Mouse (Mus musculus) intestine, embryonic 14.5 days (tissue): ENCODE results near the gene Pnpla3. TPM values are rescaled to one million over a fixed set of nuclear protein-coding genes. Genes with fewer than 3 reads are reported as not detected.

Experiments
- ATAC-seq: fragments of 200-750 bp; cut with Nextera tagmentation; replicated peaks from 2 replicates; pipeline ENCODE4 v1.8.0; 2017; ENCODE audit warnings: low read depth, moderate number of reproducible peaks, moderate TSS enrichment, moderate library complexity; ENCODE audit not compliant: low FRiP score, low TSS enrichment
- DNase-seq: peaks from one replicate; pipeline ENCODE4 v3.0.0-alpha.2; 2018; ENCODE audit warnings: low spot score
- H3K27ac ChIP-seq: fragments of 300-500 bp; sonication (generic); 2 replicates; pipeline ENCODE4 v1.5.1; 2014; ENCODE audit warnings: low read depth, mild to moderate bottlenecking, control low read depth
- H3K27me3 ChIP-seq: fragments of 300-500 bp; sonication (generic); replicated peaks from 2 replicates; pipeline ENCODE4 v1.6.1; 2014; ENCODE audit warnings: low read length, control low read depth; ENCODE audit not compliant: control insufficient read depth, insufficient read depth
- H3K36me3 ChIP-seq: fragments of 300-500 bp; sonication (generic); 2 replicates; pipeline ENCODE4 v1.6.1; 2014; ENCODE audit warnings: low read length, control low read depth; ENCODE audit not compliant: control insufficient read depth, insufficient read depth
- H3K4me1 ChIP-seq: fragments of 300-500 bp; sonication (generic); replicated peaks from 2 replicates; pipeline ENCODE4 v1.6.1; 2014; ENCODE audit warnings: low read length, control low read depth, mixed read lengths; ENCODE audit not compliant: control insufficient read depth, insufficient read depth
- H3K4me2 ChIP-seq: fragments of 300-500 bp; sonication (generic); 2 replicates; pipeline ENCODE4 v1.6.1; 2014; ENCODE audit warnings: low read length
- H3K4me3 ChIP-seq: fragments of 300-500 bp; sonication (generic); 2 replicates; pipeline ENCODE4 v1.5.1; 2014; ENCODE audit warnings: low read depth, low read length, control low read depth, mixed read lengths
- H3K9ac ChIP-seq: fragments of 300-500 bp; sonication (generic); 2 replicates; pipeline ENCODE4 v1.6.1; 2014; ENCODE audit warnings: mild to moderate bottlenecking, low read length
- H3K9me3 ChIP-seq: fragments of 300-500 bp; sonication (generic); 2 replicates; pipeline ENCODE4 v1.6.1; 2016; ENCODE audit warnings: low read length, control low read depth; ENCODE audit not compliant: control insufficient read depth
- WGBS: fragments of 180-500 bp; shearing (Covaris S2); extraction: QIAGEN DNeasy Blood & Tissue Kit; methylation state at CpG from one replicate; pipeline ENCODE4 v1.1.7; 2014; 5-methylcytosine and 5-hydroxymethylcytosine counted together
- polyA plus RNA-seq: library from polyadenylated mRNA; unstranded; fragments of >200 nt; fragmentation: Nextera tagmentation; extraction: Ambion mirVana; gene quantifications from 2 replicates; pipeline ENCODE4 v1.2.1, GENCODE M21; 2014

The Pnpla3 gene
- 0.41 and 0.44 TPM in 2 replicates for polyA plus RNA-seq

DNA sequence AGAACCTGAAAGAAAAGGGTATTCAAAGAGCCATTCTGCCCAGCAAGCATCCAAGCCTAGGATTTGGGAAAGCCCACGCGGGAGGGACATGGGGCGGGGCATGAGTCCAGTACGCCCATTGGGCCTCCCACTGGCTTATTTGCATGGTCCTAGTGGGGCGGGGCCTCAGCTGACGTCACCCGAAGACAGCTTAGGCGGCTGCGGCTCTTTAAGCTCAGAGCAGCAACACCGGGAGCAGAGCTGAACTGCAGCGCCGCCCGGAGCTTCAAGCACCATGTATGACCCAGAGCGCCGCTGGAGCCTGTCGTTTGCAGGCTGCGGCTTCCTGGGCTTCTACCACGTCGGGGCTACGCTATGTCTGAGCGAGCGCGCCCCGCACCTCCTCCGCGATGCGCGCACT, at the start of gene Pnpla3:
Gene Pnpla3 (plus strand): TSS at position 238 of the 400 bp plus-strand sequence.
- Histone ChIP-seq H3K4me1 (peaks cover 9% of the 10 kb centered on the region), H3K36me3 (no peaks in the 10 kb centered on the region), H3K27me3 (peaks cover 12% of the 10 kb centered on the region), H3K9me3 (no peaks in the 10 kb centered on the region), H3K9ac (peak within 1 kb of the TSS; percentile 43), H3K27ac (no peak within 1 kb of the TSS), H3K4me3 (peak within 1 kb of the TSS; percentile 46), H3K4me2 (peak within 1 kb of the TSS; percentile 97)
- peak; percentile 98 for ATAC-seq
- whole genome bisulfite sequencing, result under 1% methylated on average over 28 of the region's 28 CpGs
- DNase-seq, result peak; percentile 94

DNA sequence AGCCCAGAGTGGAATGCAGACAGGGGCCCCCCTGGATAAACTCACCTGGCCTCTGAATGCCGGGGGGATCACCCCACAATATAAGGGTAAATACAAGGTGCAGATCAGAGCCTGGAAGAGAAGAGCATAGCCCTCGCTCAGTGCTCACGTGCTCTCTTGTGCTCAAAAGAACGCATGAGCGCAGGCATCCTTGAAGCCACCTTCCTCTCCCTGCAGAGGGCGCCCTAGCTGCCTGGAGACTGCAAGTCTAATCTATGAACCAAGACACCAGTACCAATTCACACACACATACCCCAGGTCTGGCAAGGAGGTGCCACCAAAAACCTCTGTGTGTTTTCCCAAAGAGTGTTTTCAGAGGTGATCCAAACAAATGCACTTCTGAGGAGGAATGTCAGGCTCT, 47.0 kb upstream of the Pnpla3 start:
- WGBS, result 27% methylated on average over 6 of the region's 6 CpGs
- ATAC-seq, result no peak

DNA sequence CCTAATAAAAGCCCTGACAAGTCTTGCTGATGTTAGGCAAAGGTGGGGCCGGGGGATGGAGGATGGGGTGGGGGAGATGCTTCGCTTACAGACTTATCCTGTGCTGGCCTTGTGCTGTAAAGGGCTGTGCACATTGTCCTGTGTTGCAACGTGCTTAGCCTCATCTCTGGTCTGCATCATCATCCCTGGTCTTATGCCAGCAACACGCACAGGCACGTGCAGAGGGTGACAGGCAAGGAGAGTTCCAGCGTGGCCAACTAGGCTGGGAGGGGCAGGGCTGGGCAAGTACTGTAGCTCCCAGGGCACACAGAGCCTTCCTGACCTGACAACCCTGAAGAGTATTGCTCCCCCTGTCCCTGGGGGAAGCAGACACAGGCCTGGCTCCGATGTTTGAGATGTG, 46.6 kb upstream of the Pnpla3 start:
- Histone ChIP-seq H3K27ac (no peak overlapping the region), H3K9ac (no peak overlapping the region), H3K4me3 (no peak overlapping the region), H3K27me3 (no peaks in the 10 kb centered on the region), H3K4me1 (no peaks in the 10 kb centered on the region), H3K4me2 (no peak overlapping the region), H3K9me3 (no peaks in the 10 kb centered on the region), H3K36me3 (no peaks in the 10 kb centered on the region)
- ATAC-seq, result no peak
- no peak for DNase-seq
- 74% methylated on average over 7 of the region's 7 CpGs for WGBS

More for the DNA sequence above, 47.0 kb upstream of the Pnpla3 start:
- Histone ChIP-seq H3K4me1 (no peaks in the 10 kb centered on the region), H3K4me3 (no peak overlapping the region), H3K9me3 (no peaks in the 10 kb centered on the region), H3K36me3 (no peaks in the 10 kb centered on the region), H3K27me3 (no peaks in the 10 kb centered on the region), H3K4me2 (no peak overlapping the region), H3K27ac (no peak overlapping the region), H3K9ac (no peak overlapping the region)
- no peak for DNase-seq

DNA sequence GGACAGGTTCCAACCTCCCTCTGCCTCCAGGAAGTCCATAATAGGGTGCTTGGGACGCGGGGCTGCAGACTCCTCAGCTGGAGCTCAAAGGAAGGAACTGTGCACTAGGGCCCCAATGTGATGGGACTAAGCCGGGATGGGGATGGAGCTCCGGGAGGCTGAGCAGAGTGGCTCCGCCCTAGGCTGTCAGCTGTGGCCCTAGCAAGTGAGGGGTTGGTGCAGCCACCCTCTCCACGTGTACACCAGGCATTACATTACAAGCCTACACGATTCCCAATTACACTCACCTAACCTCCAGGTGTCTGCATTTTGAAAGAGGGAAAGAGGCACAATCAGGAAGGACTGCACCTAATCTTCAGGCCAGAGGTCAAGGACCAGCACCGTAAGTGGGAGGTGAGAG, 44.6 kb upstream of the Pnpla3 start, which contains the start of gene Pnpla5:
Gene Pnpla5 (minus strand): TSS at position 101 of the 400 bp plus-strand sequence.
- WGBS, result 62% methylated on average over 8 of the region's 8 CpGs
- no peaks in the 10 kb centered on the region for H3K9me3 ChIP-seq
- no peaks in the 10 kb centered on the region for H3K27me3 ChIP-seq
- no peak within 1 kb of the TSS for H3K4me3 ChIP-seq
- no peaks in the 10 kb centered on the region for H3K36me3 ChIP-seq
- DNase-seq (no peak), ATAC-seq (no peak)
- no peak within 1 kb of the TSS for H3K9ac ChIP-seq
- H3K4me1 ChIP-seq, result no peaks in the 10 kb centered on the region
- H3K27ac ChIP-seq, result no peak within 1 kb of the TSS
- H3K4me2 ChIP-seq, result no peak within 1 kb of the TSS

DNA sequence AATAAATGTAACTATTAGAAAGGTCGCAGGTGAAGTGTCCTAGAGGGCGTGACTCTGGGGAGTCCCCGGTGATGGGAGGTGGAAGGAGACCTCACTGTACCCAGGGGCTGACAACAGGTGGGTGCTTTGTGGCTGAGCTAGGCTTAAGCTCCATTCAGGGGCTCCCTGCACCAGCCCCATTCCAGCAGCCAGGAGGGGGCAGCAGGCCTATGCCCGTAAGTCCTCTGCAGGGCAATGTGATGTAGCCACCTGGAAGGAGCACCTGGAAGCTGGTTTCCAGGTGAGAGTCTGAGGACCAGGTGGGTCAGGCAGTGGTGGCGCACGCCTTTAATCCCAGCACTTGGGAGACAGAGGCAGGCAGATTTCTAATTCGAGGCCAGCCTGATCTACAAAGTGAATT, 43.6 kb upstream of the Pnpla3 start:
- Histone ChIP-seq H3K27ac (no peak overlapping the region), H3K36me3 (no peaks in the 10 kb centered on the region), H3K4me3 (no peak overlapping the region), H3K9ac (no peak overlapping the region), H3K9me3 (no peaks in the 10 kb centered on the region), H3K4me1 (no peaks in the 10 kb centered on the region), H3K27me3 (no peaks in the 10 kb centered on the region), H3K4me2 (no peak overlapping the region)
- no peak for ATAC-seq
- WGBS, result 66% methylated on average over 7 of the region's 7 CpGs
- no peak for DNase-seq

DNA sequence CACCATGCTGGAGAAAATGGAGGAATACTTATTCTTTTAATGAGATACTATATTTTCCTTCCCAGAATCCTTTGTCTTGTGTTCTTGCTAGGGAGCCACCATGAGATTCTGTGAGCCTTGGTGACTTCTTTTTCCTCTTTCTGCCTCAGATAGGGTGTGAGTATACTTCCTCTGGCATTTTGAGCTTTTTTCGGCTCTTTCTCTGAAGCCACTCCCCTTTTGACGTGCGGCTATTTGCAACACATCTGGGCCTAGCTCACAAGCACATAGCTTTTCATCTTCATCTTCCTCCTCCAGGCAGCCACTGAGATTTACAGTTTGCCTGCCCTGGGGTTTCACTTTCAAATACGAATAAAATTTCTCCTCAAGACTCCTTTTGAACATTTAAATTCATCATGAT, 41.2 kb upstream of the Pnpla3 start:
- DNase-seq, result no peak
- Histone ChIP-seq H3K27me3 (no peaks in the 10 kb centered on the region), H3K36me3 (no peaks in the 10 kb centered on the region), H3K4me1 (no peaks in the 10 kb centered on the region), H3K27ac (no peak overlapping the region), H3K9ac (no peak overlapping the region), H3K4me3 (no peak overlapping the region), H3K9me3 (no peaks in the 10 kb centered on the region), H3K4me2 (no peak overlapping the region)
- WGBS, result 70% methylated on average over 4 of the region's 4 CpGs
- ATAC-seq, result no peak

DNA sequence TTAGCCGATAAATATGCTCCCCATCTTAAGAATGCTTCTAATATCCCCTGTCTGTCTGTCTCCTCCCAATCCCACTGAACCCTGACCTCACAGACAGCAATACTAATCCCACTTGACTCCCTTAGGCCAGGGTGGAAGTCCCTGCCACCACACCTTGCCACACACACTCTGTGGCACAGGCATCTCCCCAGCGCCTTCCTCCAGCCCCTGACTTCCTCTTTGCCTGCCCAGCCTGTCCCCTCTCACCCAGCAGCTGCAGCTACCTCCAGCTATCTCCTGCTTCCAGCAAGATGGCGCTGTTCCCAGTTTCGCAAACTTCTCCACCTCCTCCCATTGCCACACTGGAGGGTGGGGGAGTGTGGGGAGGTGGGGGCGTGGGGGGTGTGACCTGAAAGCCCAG, 40.8 kb upstream of the Pnpla3 start:
- no peak for DNase-seq

DNA sequence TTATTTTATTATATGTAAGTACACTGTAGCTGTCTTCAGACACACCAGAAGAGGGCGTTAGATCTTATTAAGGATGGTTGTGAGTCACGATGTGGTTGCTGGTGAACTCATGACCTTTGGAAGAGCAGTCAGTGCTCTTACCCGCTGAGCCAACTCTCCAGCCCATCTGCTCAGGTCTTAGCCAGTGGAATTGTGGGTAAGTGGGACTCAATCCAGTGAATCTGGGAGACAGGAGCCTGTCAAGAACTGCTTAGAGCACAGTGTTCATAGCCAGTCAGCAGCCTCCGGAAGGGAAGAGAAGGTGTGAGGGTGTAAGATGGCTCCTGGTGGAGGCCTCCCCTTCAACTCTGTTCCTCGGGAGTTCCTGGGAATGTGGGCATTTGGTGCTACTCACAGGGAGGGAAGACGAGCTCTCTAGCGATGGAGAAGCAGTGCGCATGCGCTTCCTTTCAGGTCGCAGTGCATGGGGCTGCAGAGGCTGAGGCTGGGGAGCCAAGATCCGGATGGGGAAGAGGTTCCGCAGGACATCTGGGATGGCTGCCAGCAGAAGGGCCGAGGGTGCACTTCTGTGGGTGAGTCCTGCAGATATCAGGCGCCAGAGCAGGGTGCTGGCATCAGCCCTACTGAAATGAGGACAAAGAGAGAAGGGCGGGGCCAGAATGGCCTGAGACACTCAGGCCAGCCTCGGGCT, 36.4 kb upstream of the Pnpla3 start:
- H3K27ac ChIP-seq, result no peak overlapping the region
- H3K4me2 ChIP-seq, result no peak overlapping the region
- no peak overlapping the region for H3K4me3 ChIP-seq
- no peak for DNase-seq
- WGBS, result 58% methylated on average over 16 of the region's 16 CpGs
- no peaks in the 10 kb centered on the region for H3K27me3 ChIP-seq
- ATAC-seq, result no peak
- no peaks in the 10 kb centered on the region for H3K4me1 ChIP-seq
- H3K36me3 ChIP-seq, result no peaks in the 10 kb centered on the region
- no peak overlapping the region for H3K9ac ChIP-seq
- no peaks in the 10 kb centered on the region for H3K9me3 ChIP-seq

More for the DNA sequence above, 40.8 kb upstream of the Pnpla3 start:
- no peak overlapping the region for H3K9ac ChIP-seq
- H3K27ac ChIP-seq, result no peak overlapping the region
- no peak overlapping the region for H3K4me2 ChIP-seq
- WGBS, result 38% methylated on average over 5 of the region's 5 CpGs
- H3K27me3 ChIP-seq, result no peaks in the 10 kb centered on the region
- no peaks in the 10 kb centered on the region for H3K9me3 ChIP-seq
- no peaks in the 10 kb centered on the region for H3K4me1 ChIP-seq
- no peak for ATAC-seq
- H3K4me3 ChIP-seq, result no peak overlapping the region
- H3K36me3 ChIP-seq, result no peaks in the 10 kb centered on the region

DNA sequence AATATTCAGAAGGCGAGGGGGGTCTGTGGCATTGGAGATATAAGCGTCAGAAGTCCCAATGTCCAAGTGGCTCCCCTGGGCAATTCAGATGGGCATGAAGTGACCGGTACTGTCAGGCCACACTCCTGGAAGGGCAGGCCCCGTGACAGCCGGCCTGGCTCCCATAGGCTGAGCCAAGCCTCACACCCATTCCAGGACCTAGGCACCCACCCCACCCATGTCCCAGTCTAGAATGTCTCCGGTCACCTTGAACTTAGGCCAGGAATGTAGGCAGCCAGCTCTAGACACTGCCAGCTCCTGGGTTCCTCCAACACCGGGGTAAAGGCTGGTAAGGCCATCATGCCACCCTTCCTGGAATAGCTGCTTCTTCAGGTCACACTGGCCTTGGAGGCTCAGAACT, 35.7 kb upstream of the Pnpla3 start:
- H3K4me2 ChIP-seq, result no peak overlapping the region
- H3K9me3 ChIP-seq, result no peaks in the 10 kb centered on the region
- DNase-seq, result no peak
- WGBS, result 94% methylated on average over 7 of the region's 7 CpGs
- H3K4me3 ChIP-seq, result no peak overlapping the region
- H3K9ac ChIP-seq, result no peak overlapping the region
- H3K27ac ChIP-seq, result no peak overlapping the region
- no peaks in the 10 kb centered on the region for H3K27me3 ChIP-seq
- H3K4me1 ChIP-seq, result no peaks in the 10 kb centered on the region
- ATAC-seq, result no peak
- no peaks in the 10 kb centered on the region for H3K36me3 ChIP-seq
